Mouse (Mus musculus): Measurements from ENCODE around the gene Sec62. TPM values are rescaled to one million over a fixed set of nuclear protein-coding genes. Genes with fewer than 3 reads are reported as not detected.

The Sec62 gene
- 126 TPM for polyA plus RNA-seq (2017; shearing (Covaris generic))

GRCm38 (mm10) chr3:30792737-30793402 lies at the start of gene Sec62:
Gene Sec62 (plus strand): TSS chr3:30792875.

DNA sequence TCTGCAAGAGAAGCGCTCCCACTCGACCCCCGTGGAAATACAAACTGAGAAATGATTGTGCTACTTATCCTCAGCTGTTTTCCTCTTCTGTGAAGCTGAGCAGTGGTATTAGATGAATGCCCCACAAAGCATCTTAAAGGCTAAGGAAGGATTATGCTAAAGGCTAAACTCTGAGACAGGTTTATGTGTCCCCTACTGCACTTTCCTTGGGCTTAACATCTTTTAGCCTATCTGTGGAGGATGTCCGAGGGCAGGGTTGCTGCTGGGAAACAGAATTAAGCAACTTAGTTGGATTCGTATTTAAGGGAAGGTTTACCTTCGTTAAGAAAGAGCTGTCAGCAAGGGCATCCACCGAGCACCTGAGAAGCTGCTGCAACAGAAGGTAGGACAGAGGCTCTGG lies 46.7 kb upstream of the Sec62 start, which contains the start of gene Samd7:
Samd7 (plus strand) TSS at position 288 of the 400 bp plus-strand sequence.

DNA sequence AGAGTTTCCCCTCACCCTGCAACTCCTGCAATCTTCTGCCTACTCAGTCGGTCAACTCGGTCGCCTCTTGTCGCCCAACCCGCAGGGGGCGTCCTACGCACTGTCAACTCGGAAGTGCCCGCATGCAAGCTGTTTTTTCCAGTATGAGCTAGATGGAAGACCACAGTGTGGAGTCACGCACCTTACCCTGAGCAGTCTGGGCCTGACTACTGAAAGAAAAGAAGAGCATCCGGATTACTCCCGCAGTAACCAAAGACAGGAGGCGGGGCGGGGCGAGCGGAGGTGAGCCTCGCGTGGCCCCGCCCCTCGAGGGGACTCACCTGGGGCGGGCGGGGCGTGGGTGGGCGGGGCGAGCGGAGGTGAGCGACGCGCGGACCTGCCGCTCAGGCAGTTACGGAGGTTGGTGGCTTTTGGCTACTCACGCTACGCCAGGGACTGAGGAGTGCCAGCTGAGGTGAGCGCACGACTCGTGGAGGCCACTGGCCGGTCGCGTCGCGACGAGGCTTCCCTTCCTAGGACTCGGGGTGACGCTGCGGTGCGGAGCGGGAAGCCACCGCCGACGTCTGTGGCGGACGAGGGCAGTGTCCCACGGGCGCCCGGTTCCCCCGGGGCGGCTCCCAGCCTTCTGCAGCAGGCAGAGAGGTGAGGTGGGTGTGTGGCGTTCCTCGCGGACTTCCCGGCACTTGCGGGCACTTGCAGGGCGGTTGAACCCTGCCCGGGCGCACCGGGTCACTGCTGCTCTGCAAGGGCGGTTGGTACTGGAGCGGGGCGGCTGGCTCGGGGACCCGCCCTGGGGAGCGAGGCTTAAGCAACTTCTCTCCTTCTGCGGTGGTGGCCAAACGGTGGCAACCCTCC lies 63.2 kb downstream of the Sec62 start, which contains the start of gene Gpr160:
Gpr160 (plus strand) TSS at position 347 of the 855 bp plus-strand sequence.

Other genes starting within 250 kb of the Sec62 start
- gene Mecom, start 244.9 kb upstream of the Sec62 start, polyA plus RNA-seq (2017; shearing (Covaris generic)) = not detected
- 1.3 TPM for gene Actrt3, start 192.9 kb upstream of the Sec62 start, polyA plus RNA-seq (2017; shearing (Covaris generic))
- 57.5 TPM for gene Mynn, start 190.8 kb upstream of the Sec62 start, polyA plus RNA-seq (2017; shearing (Covaris generic))
- gene Lrriq4, start 148.4 kb upstream of the Sec62 start, polyA plus RNA-seq (2017; shearing (Covaris generic)) = not detected
- gene Lrrc34, start 145.0 kb upstream of the Sec62 start, polyA plus RNA-seq (2017; shearing (Covaris generic)) = not detected
- 0.95 TPM for gene Lrrc31, start 93.0 kb upstream of the Sec62 start, polyA plus RNA-seq (2017; shearing (Covaris generic))
- 0.57 TPM for gene Samd7, start 46.6 kb upstream of the Sec62 start, polyA plus RNA-seq (2017; shearing (Covaris generic))
- gene Gpr160, start 63.1 kb downstream of the Sec62 start, polyA plus RNA-seq (2017; shearing (Covaris generic)) = 4.2 TPM
- gene Phc3, start 176.5 kb downstream of the Sec62 start, polyA plus RNA-seq (2017; shearing (Covaris generic)) = 32.5 TPM
- gene Prkci, start 202.9 kb downstream of the Sec62 start, polyA plus RNA-seq (2017; shearing (Covaris generic)) = 9.7 TPM